Mouse (Mus musculus): ENCODE measurements at regions not wholly inside any gene's neighbourhood (a gene's known extent, or its start where the extent isn't known, plus 50 kb on each side); places are given as distances from the start of the nearest gene placed in this dataset.

DNA sequence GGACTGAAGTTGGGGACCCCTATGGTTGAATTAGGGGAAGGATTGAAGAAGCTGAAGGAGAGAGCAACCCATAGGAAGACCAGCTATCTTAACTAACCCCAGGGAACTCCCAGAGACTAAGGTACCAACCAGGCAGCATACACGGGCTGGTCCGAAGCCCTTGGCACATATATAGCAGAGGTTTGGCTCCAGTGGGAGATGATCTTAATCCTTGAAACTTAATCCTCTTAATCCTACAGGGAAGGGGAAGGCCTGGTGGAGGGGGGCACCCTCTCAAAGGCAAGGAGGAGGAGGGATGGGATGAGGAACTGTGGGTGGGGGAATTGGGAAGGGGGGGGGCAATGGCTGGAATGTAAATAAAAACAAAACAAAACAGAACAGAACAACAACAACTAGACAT lies 72.1 kb upstream of the Tet2 start:
- TF ChIP-seq CTCF (IDR thresholded peaks at IDR 0.05; ENCODE audit: control insufficient read depth, insufficient read depth, low read length) = no peak
- TF ChIP-seq POLR2A (IDR thresholded peaks at IDR 0.05; ENCODE audit: borderline replicate concordance, control insufficient read depth, low read depth, low read length) = no peak

Data from bone marrow, adult 2 months (tissue).